Comparison of ENCODE assay signal across 15 mouse cellular contexts in the genomic region with DNA sequence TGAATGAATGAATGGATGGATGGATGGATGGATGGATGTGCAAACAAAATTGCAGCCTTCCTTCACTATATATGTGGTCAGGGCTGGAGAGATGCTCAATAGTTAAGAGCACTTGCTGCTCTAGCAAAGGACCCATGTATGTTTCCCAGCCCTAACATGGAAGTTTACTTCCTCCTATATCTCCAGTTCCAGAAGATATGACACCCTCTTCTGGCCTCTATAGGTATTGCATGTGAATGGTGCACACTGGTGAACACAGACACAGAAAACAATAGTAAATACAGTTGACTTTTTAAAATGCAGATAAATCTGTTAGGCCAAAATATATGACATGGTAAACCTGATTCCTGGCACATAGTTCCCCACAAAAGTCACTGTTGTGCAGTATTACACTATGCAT.
DNase-seq lines count a peak whose midpoint lies in the region; ATAC-seq and TF ChIP-seq lines count a peak whose summit lies in the region.
"Had no signal": no experiment of that assay in that cellular context is flagged by ENCODE, and none has a peak within 500 bp of the region (broad histone marks: within the 10 kb centered on the region; RNA-seq: fewer than 3 reads in every experiment).

No protein-coding gene starts in this region.

- no peaks in the 10 kb centered on the region for H3K4me1 ChIP-seq in heart, postnatal 0 days (ENCODE audit: control insufficient read depth, insufficient read depth)
- no peaks in the 10 kb centered on the region for H3K4me1 ChIP-seq in G1E (ENCODE audit: insufficient read depth, low read depth, low read length)
- H3K4me1 ChIP-seq: stomach, embryonic 15.5 days had no signal

- H3K27me3 ChIP-seq in heart, postnatal 0 days (ENCODE audit: control insufficient read depth, insufficient read depth, low read length): no peaks in the 10 kb centered on the region
- H3K27me3 ChIP-seq in G1E (ENCODE audit: insufficient read depth, low read length): 0 out of 2 replicates have a peak, but pooled peaks cover 4% of the 10 kb centered on the region
- H3K27me3 ChIP-seq: forebrain, embryonic 13.5 days; kidney, embryonic 15.5 days; stomach, embryonic 15.5 days had no signal

- H3K27ac ChIP-seq in heart, postnatal 0 days (ENCODE audit: low read depth): no peak overlapping the region
- H3K27ac ChIP-seq: forebrain, embryonic 13.5 days; kidney, embryonic 15.5 days; stomach, embryonic 15.5 days had no signal

- no peak for ATAC-seq in heart, postnatal 0 days (ENCODE audit: insufficient read depth, low read depth)
- no peak; the same call in 1 of the 2 replicates for ATAC-seq in G1E (ENCODE audit: extremely low read depth, insufficient number of reproducible peaks, low FRiP score, poor library complexity, severe bottlenecking)
- ATAC-seq in granulocyte monocyte progenitor cell, adult 5-6 weeks (replicated peaks; ENCODE audit: poor library complexity, severe bottlenecking): peak; percentile 94
- ATAC-seq: forebrain, embryonic 13.5 days had no signal

- H3K36me3 ChIP-seq in heart, postnatal 0 days (replicated peaks; ENCODE audit: control insufficient read depth, insufficient read depth, low read length): no peaks in the 10 kb centered on the region
- H3K36me3 ChIP-seq in G1E (replicated peaks): no peaks in the 10 kb centered on the region
- H3K36me3 ChIP-seq: kidney, embryonic 15.5 days; stomach, embryonic 15.5 days had no signal

- TF ChIP-seq CTCF in heart, postnatal 0 days (IDR thresholded peaks at IDR 0.05; ENCODE audit: low read depth): peak; percentile 22; the same call in 1 of the 2 replicates
- 0 out of 2 replicates have a peak, but pooled peaks have one; percentile 5 for TF ChIP-seq CTCF in G1E (IDR thresholded peaks at IDR 0.05; ENCODE audit: low read depth, low read length)

- no peak for DNase-seq in heart, postnatal 0 days (ENCODE audit: low spot score)
- DNase-seq in heart, adult 9 months (ENCODE audit: low spot score in 2 of 2): no peak
- DNase-seq in 3T3-L1 (ENCODE audit: low read depth, low spot score): peak; percentile 13
- no peak for DNase-seq in G1E (ENCODE audit: low spot score)
- DNase-seq in spleen, postnatal 4 days (ENCODE audit: low spot score in 2 of 2): no peak
- no peak for DNase-seq in T-cell, adult 2 months (ENCODE audit: low spot score)
- no peak for DNase-seq in layer of hippocampus, postnatal 36 days
- DNase-seq: adrenal gland, postnatal 25 days; cerebellum, adult 8-10 months; lung, adult 18-20 months; midbrain, embryonic 14.5 days had no signal

- no peak overlapping the region for H3K4me2 ChIP-seq in heart, postnatal 0 days (ENCODE audit: low read depth, low read length)
- H3K4me2 ChIP-seq: forebrain, embryonic 13.5 days; kidney, embryonic 15.5 days; stomach, embryonic 15.5 days had no signal

- no peak for TF ChIP-seq EP300 in heart, postnatal 0 days (IDR thresholded peaks at IDR 0.05; ENCODE audit: low read depth)

- no peak overlapping the region for H3K9ac ChIP-seq in heart, postnatal 0 days (replicated peaks; ENCODE audit: low read depth, low read length)
- H3K9ac ChIP-seq: forebrain, embryonic 13.5 days; kidney, embryonic 15.5 days; stomach, embryonic 15.5 days had no signal

- H3K4me3 ChIP-seq in heart, postnatal 0 days (ENCODE audit: low read depth, low read length): no peak overlapping the region
- no peak overlapping the region for H3K4me3 ChIP-seq in G1E (ENCODE audit: low read depth, low read length)
- H3K4me3 ChIP-seq: forebrain, embryonic 13.5 days; kidney, embryonic 15.5 days; stomach, embryonic 15.5 days had no signal

- H3K9me3 ChIP-seq in heart, postnatal 0 days (replicated peaks; ENCODE audit: control insufficient read depth, low read length): no peaks in the 10 kb centered on the region
- no peaks in the 10 kb centered on the region for H3K9me3 ChIP-seq in G1E (replicated peaks)
- H3K9me3 ChIP-seq: forebrain, embryonic 13.5 days; kidney, embryonic 15.5 days; stomach, embryonic 15.5 days had no signal
